Mouse (Mus musculus) Patski (cell line): ENCODE results near the gene Rps6kc1. TPM values are rescaled to one million over a fixed set of nuclear protein-coding genes. Genes with fewer than 3 reads are reported as not detected.

ENCODE experiments used
- ATAC-seq: fragments of 100-300 bp; one replicate; pipeline ENCODE4 v1.8.0; 2021
- CTCF ChIA-PET: fragments of 350-600 bp; sonication (Branson Sonifier 250); formaldehyde crosslinking; loops from one replicate; lab custom pipeline; 2022; ENCODE audit warnings: inconsistent platforms; lab: Charles Lee
- POLR2A ChIA-PET: fragments of 350-600 bp; sonication (Branson Sonifier 250); formaldehyde crosslinking; loops from one replicate; lab custom pipeline; 2022; ENCODE audit warnings: antibody characterized with exemption, inconsistent platforms; lab: Charles Lee
- DNase-seq: peaks from one replicate; pipeline ENCODE4 v3.0.0-alpha.2; 2011; ENCODE audit warnings: low read depth, low spot score
- H3K27me3 ChIP-seq: fragments of 371-371 bp; one replicate; pipeline ENCODE4 v1.5.1; 2021
- CTCF ChIP-seq: fragments of 100-300 bp; IDR thresholded peaks from one replicate; pipeline ENCODE4 v1.5.1; 2021
- in situ Hi-C: fragments of 300-500 bp; cut with MboI; formaldehyde crosslinking; loops from 3 replicates; pipeline ENCODE4 v1.11.1; 2018; ENCODE audit warnings: low pct_unique_long_range_greater_than_20kb, mixed read lengths
- polyA plus RNA-seq: library from polyadenylated mRNA; unstranded; gene quantifications from one replicate; pipeline ENCODE4 v1.2.3, GENCODE M21; 2021

The Rps6kc1 gene
- polyA plus RNA-seq, 1 experiment from 2014 or later = 16.5 TPM

- POLR2A ChIA-PET = no interaction called here
- in situ Hi-C loops = no loop called here
- CTCF ChIA-PET = interaction anchor here (0.8 kb wide), 1 partner anchor 8 kb away, joined by 3 read pairs; no protein-coding TSS in a partner anchor
These were observed 135.3 kb downstream of the Rps6kc1 start for GRCm38 (mm10) chr1:190776260-190776659.

GRCm38 (mm10) chr1:190772088-190772885 is 139.3 kb downstream of the Rps6kc1 start:
- ChIA-PET POLR2A (no interaction called here), CTCF (interaction anchor here (2.0 kb wide), 1 partner anchor 22 kb away, joined by 5 read pairs; no protein-coding TSS in a partner anchor)
- DNase-seq (no peak), ATAC-seq (no peak)
- TF ChIP-seq CTCF = no peak
- in situ Hi-C loops = no loop called here
- no peaks in the 10 kb centered on the region for H3K27me3 ChIP-seq

More at GRCm38 (mm10) chr1:190776260-190776659, 135.3 kb downstream of the Rps6kc1 start:
- TF ChIP-seq CTCF = no peak
- no peak for ATAC-seq
- no peak for DNase-seq
- H3K27me3 ChIP-seq = no peaks in the 10 kb centered on the region

DNA sequence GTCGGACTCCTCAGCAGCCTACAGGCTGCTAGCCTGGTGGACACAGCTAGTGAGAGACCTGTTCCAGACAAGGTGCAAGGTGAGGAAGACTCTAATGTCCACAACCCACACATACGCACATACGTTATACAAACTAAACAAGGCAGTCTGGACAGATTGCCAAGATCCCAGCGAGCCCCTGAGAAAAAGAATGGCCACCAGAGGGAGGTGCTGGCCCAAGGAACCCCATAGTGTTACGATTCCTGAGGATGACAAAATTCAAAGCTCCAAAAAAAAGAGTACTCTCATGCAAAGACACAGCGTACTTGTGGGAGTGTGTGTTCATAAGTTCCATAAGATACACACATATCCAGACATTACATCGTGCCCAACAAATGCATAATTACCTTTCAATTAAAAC is 141.8 kb downstream of the Rps6kc1 start:
- DNase-seq (no peak), ATAC-seq (no peak)
- CTCF ChIA-PET = no interaction called here
- H3K27me3 ChIP-seq = peaks cover under 1% of the 10 kb centered on the region
- POLR2A ChIA-PET = no interaction called here
- in situ Hi-C loops = no loop called here
- no peak for TF ChIP-seq CTCF

GRCm38 (mm10) chr1:190768307-190768706 is 143.3 kb downstream of the Rps6kc1 start:
- H3K27me3 ChIP-seq = peaks cover 15% of the 10 kb centered on the region
- TF ChIP-seq CTCF = no peak
- in situ Hi-C loops = no loop called here
- ATAC-seq (no peak), DNase-seq (no peak)
- CTCF ChIA-PET = interaction anchor here (0.9 kb wide), 1 partner anchor 10 kb away, joined by 3 read pairs; no protein-coding TSS in a partner anchor
- POLR2A ChIA-PET = no interaction called here

- no peak for TF ChIP-seq CTCF
- CTCF ChIA-PET = no interaction called here
- H3K27me3 ChIP-seq = peaks cover 17% of the 10 kb centered on the region
- POLR2A ChIA-PET = no interaction called here
- in situ Hi-C loops = no loop called here
- no peak for ATAC-seq
- no peak for DNase-seq
These were observed 143.9 kb downstream of the Rps6kc1 start for GRCm38 (mm10) chr1:190767621-190768020.

GRCm38 (mm10) chr1:190766800-190767199 is 144.8 kb downstream of the Rps6kc1 start:
- ChIA-PET CTCF (no interaction called here), POLR2A (no interaction called here)
- DNase-seq (no peak), ATAC-seq (no peak)
- in situ Hi-C loops = no loop called here
- no peak for TF ChIP-seq CTCF
- H3K27me3 ChIP-seq = peaks cover 23% of the 10 kb centered on the region

- peaks cover 26% of the 10 kb centered on the region for H3K27me3 ChIP-seq
- DNase-seq (no peak), ATAC-seq (no peak)
- in situ Hi-C loops = no loop called here
- POLR2A ChIA-PET = no interaction called here
- no peak for TF ChIP-seq CTCF
- CTCF ChIA-PET = no interaction called here
These were observed 147.8 kb downstream of the Rps6kc1 start for GRCm38 (mm10) chr1:190763756-190764155.

DNA sequence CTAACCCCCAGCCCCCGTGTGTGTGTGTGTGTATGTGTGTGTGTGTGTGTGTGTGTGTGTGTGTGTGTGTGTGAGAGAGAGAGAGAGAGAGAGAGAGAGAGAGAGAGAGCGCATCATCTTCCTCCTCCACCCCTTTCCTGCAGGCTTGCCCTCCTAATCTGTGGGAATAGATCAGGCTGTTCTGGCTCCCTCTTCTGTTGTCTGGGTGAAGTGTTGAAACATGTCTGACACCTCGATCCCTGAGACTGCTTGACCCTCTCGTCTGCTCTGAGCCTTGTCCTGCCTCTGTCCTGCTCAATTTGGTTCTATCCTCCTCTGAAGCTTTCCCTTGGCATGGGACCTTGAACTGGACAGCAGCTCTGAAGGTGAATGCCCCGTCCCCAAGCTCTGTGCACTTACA is 149.8 kb downstream of the Rps6kc1 start:
- in situ Hi-C loops = no loop called here
- ATAC-seq (no peak), DNase-seq (no peak)
- ChIA-PET CTCF (no interaction called here), POLR2A (no interaction called here)
- no peak for TF ChIP-seq CTCF
- peaks cover 26% of the 10 kb centered on the region for H3K27me3 ChIP-seq

- H3K27me3 ChIP-seq = peaks cover 14% of the 10 kb centered on the region
- POLR2A ChIA-PET = no interaction called here
- CTCF ChIA-PET = no interaction called here
- ATAC-seq = no peak
- no peak for DNase-seq
- in situ Hi-C loops = no loop called here
- no peak for TF ChIP-seq CTCF
These were observed 153.7 kb downstream of the Rps6kc1 start for GRCm38 (mm10) chr1:190757899-190758298.

DNA sequence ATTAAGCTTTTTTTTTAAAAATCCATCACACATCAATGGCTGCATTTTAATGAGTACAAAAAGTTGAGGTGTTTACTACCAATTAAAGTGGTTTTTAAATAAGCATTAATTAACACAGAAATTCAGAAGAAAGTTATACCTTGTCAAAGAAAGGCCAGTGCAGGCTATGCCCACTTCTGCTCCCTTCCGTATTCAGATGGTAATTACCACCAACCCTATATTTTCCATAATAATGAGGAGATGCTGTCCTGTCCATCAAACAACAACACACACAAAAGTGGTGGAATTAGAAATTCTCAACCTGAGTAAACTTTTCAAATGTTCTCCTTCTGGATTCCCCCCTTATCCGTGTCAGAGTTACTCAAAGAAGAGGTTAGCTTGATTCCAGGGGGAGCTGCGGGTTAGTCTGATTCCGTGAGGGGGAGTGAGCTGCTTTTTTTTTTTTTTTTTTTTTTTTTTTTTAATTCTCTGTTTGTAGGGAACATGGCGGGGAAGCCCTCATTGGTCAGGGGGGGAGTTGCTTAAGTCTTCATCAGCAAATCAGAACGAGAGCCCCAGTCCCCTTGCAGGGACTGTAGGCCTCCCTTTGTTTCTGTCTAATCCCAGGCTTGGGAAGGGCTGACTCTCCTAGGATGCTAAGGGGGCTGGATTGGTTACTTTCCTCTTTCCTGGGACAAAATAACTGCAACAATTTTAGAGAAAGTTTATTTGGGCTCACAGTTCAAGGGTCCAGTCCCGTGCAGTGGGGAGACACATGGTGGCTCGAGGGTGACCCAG is 159.6 kb downstream of the Rps6kc1 start:
- H3K27me3 ChIP-seq = peaks cover 42% of the 10 kb centered on the region
- TF ChIP-seq CTCF = no peak
- ChIA-PET POLR2A (no interaction called here), CTCF (no interaction called here)
- in situ Hi-C loops = no loop called here
- ATAC-seq (no peak), DNase-seq (no peak)

GRCm38 (mm10) chr1:190748937-190749336 is 162.6 kb downstream of the Rps6kc1 start:
- no peak for TF ChIP-seq CTCF
- CTCF ChIA-PET = no interaction called here
- in situ Hi-C loops = no loop called here
- H3K27me3 ChIP-seq = peaks cover 52% of the 10 kb centered on the region
- no peak for DNase-seq
- POLR2A ChIA-PET = no interaction called here
- no peak for ATAC-seq
